Mouse (Mus musculus) G1E (cell line): ENCODE results near the gene Btbd10.

Experiments used
- CTCF ChIP-seq: IDR thresholded peaks from 2 replicates; pipeline ENCODE4 v1.5.1; 2012; ENCODE audit warnings: low read depth, low read length, inconsistent platforms, mixed read lengths
- GATA1 ChIP-seq: IDR thresholded peaks from 2 replicates; pipeline ENCODE4 v1.6.1; 2012; ENCODE audit warnings: borderline replicate concordance, low read length, inconsistent platforms, mixed read lengths
- GATA2 ChIP-seq: IDR thresholded peaks from 2 replicates; pipeline ENCODE4 v1.6.1; 2012; ENCODE audit warnings: low read depth, low read length, inconsistent platforms, borderline replicate concordance
- POLR2AphosphoS5 ChIP-seq: IDR thresholded peaks from 2 replicates; pipeline ENCODE4 v1.6.1; 2012; ENCODE audit warnings: low read depth, low read length, inconsistent platforms; ENCODE audit not compliant: insufficient replicate concordance
- TAL1 ChIP-seq: conservative IDR thresholded peaks from 2 replicates; pipeline ENCODE4 v1.6.1; 2012; ENCODE audit warnings: low read depth, low read length, inconsistent platforms, mixed read lengths

DNA sequence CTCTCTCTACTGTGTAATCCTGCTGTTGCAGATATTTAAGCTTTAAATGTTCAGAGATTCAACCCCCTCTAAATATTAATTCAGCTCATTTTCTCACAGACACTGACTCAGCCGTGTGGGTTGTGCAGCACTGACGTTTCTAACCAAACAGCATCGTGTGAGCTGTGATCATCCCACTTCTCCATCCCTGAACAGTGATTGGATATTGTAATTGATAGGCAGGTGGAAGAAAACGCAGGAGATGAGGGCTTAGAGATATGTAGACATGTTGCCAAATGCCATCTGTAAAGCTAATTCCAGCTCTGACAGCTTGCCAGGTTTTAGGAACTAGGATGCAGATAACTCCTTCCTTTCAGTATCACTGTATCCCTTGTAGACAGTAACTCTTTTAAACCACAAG, 21.9 kb downstream of the Btbd10 start:
- TF ChIP-seq CTCF: no peak
- TF ChIP-seq GATA1: no peak
- TF ChIP-seq POLR2AphosphoS5: no peak
- no peak for TF ChIP-seq TAL1
- no peak for TF ChIP-seq GATA2
